Mouse (Mus musculus) MEL (cell line): ENCODE measurements around the gene Rps5. TPM values are rescaled to one million over a fixed set of nuclear protein-coding genes. Genes with fewer than 3 reads are reported as not detected.
"Not testable (repeated sequence)": the region's sequence is repeated elsewhere in the genome, so short reads cannot be mapped to it uniquely, and the experiment has no call there.

Experiments used
- DNase-seq: peaks from one replicate; pipeline ENCODE4 v3.0.0; 2011; ENCODE audit warnings: low read depth, low spot score
- H3K27ac ChIP-seq: 2 replicates; pipeline ENCODE4 v1.5.1; 2012; ENCODE audit warnings: low read depth, mild to moderate bottlenecking, control low read depth, low read length, moderate library complexity; ENCODE audit not compliant: control insufficient read depth
- H3K27me3 ChIP-seq, 2 experiments: fragments of 150-350 bp in 1 of 2; sonication (generic) in 1 of 2; 2 replicates each; pipeline ENCODE4 v1.6.1; 2012; ENCODE audit warnings: low read length in 2 of 2, mild to moderate bottlenecking in 2 of 2, improper control_type of control experiment in 1 of 2, moderate library complexity in 1 of 2; ENCODE audit not compliant: insufficient read depth in 2 of 2, control insufficient read depth in 1 of 2
- H3K36me3 ChIP-seq, 2 experiments: 2 replicates each; pipeline ENCODE4 v1.6.1; 2012 to 2014; ENCODE audit warnings: low read length in 2 of 2, improper control_type of control experiment in 1 of 2, inconsistent platforms in 1 of 2, mild to moderate bottlenecking in 1 of 2; ENCODE audit not compliant: insufficient read depth in 2 of 2, control insufficient read depth in 1 of 2
- H3K4me1 ChIP-seq, 2 experiments: fragments of 150-350 bp in 1 of 2; sonication (generic) in 1 of 2; 2 replicates each; pipeline ENCODE4 v1.6.1; 2012; ENCODE audit warnings: low read length in 2 of 2, improper control_type of control experiment in 1 of 2, mild to moderate bottlenecking in 1 of 2; ENCODE audit not compliant: insufficient read depth in 2 of 2, control insufficient read depth in 1 of 2
- H3K4me3 ChIP-seq, 2 experiments: fragments of 150-350 bp in 1 of 2; sonication (generic) in 1 of 2; 2 replicates each; pipeline ENCODE4 v1.5.1; 2012; ENCODE audit warnings: low read depth in 2 of 2, low read length in 2 of 2, mild to moderate bottlenecking in 2 of 2, moderate library complexity in 2 of 2, control low read depth in 1 of 2, improper control_type of control experiment in 1 of 2; ENCODE audit not compliant: control insufficient read depth in 1 of 2, insufficient read depth in 1 of 2
- H3K79me2 ChIP-seq: 2 replicates; pipeline ENCODE4 v1.6.1; 2012; ENCODE audit warnings: mild to moderate bottlenecking, low read length, moderate library complexity; ENCODE audit not compliant: control insufficient read depth, poor library complexity, insufficient read depth
- H3K9ac ChIP-seq: 2 replicates; pipeline ENCODE4 v1.6.1; 2012; ENCODE audit warnings: low read depth, mild to moderate bottlenecking, control low read depth, low read length, moderate library complexity; ENCODE audit not compliant: control insufficient read depth, poor library complexity, severe bottlenecking
- H3K9me3 ChIP-seq: fragments of 150-350 bp; sonication (generic); replicated peaks from 2 replicates; pipeline ENCODE4 v1.6.1; 2012; ENCODE audit warnings: mild to moderate bottlenecking, low read length, improper control_type of control experiment, moderate library complexity; ENCODE audit not compliant: insufficient read depth
- CHD1 ChIP-seq: IDR thresholded peaks from 2 replicates; pipeline ENCODE4 v1.6.1; 2012; ENCODE audit warnings: low read depth, mild to moderate bottlenecking, inconsistent platforms, low read length, improper control_type of control experiment
- CHD2 ChIP-seq: IDR thresholded peaks from 2 replicates; pipeline ENCODE4 v1.6.1; 2011; ENCODE audit warnings: low read length, improper control_type of control experiment
- CTCF ChIP-seq, 3 experiments: IDR thresholded peaks in 2 of 3; conservative IDR thresholded peaks in 1 of 3; 2 replicates each; pipeline ENCODE4 v1.5.1; 2011 to 2012; ENCODE audit warnings: low read length in 3 of 3, low read depth in 2 of 3, mild to moderate bottlenecking in 2 of 3, improper control_type of control experiment in 1 of 3, inconsistent platforms in 1 of 3, mixed read lengths in 1 of 3, moderate library complexity in 1 of 3; ENCODE audit not compliant: control insufficient read depth in 1 of 3, insufficient read depth in 1 of 3, poor library complexity in 1 of 3, severe bottlenecking in 1 of 3
- E2F4 ChIP-seq: IDR thresholded peaks from 2 replicates; pipeline ENCODE4 v1.6.1; 2011; ENCODE audit warnings: low read depth, low read length, improper control_type of control experiment, borderline replicate concordance
- EP300 ChIP-seq, 2 experiments: IDR thresholded peaks; 2 replicates each; pipeline ENCODE4 v1.6.1; 2011; ENCODE audit warnings: improper control_type of control experiment in 2 of 2, low read length in 2 of 2, low read depth in 1 of 2, mild to moderate bottlenecking in 1 of 2
- ETS1 ChIP-seq: IDR thresholded peaks from 2 replicates; pipeline ENCODE4 v1.6.1; 2012; ENCODE audit warnings: low read depth, mild to moderate bottlenecking, inconsistent platforms, low read length, improper control_type of control experiment, moderate library complexity
- GATA1 ChIP-seq: IDR thresholded peaks from 2 replicates; pipeline ENCODE4 v1.6.1; 2011; ENCODE audit warnings: low read depth, low read length, improper control_type of control experiment
- MAX ChIP-seq: IDR thresholded peaks from 2 replicates; pipeline ENCODE4 v1.6.1; 2011; ENCODE audit warnings: low read length, improper control_type of control experiment
- MEF2A ChIP-seq: IDR thresholded peaks from 2 replicates; pipeline ENCODE4 v1.6.1; 2014; ENCODE audit warnings: low read depth, mild to moderate bottlenecking, inconsistent platforms, low read length, improper control_type of control experiment; ENCODE audit not compliant: poor library complexity, insufficient replicate concordance, severe bottlenecking; ENCODE audit errors: extremely low read depth
- MYB ChIP-seq: IDR thresholded peaks from 2 replicates; pipeline ENCODE4 v1.6.1; 2011; ENCODE audit warnings: mild to moderate bottlenecking, low read depth, low read length, improper control_type of control experiment
- MYC ChIP-seq: IDR thresholded peaks from 2 replicates; pipeline ENCODE4 v1.6.1; 2011; ENCODE audit warnings: low read depth, mild to moderate bottlenecking, low read length, improper control_type of control experiment, moderate library complexity
- POLR2A ChIP-seq, 2 experiments: IDR thresholded peaks; 2 replicates each; pipeline ENCODE4 v1.6.1; 2011 to 2012; ENCODE audit warnings: low read length in 2 of 2, mild to moderate bottlenecking in 2 of 2, control low read depth in 1 of 2, improper control_type of control experiment in 1 of 2, low read depth in 1 of 2, moderate library complexity in 1 of 2; ENCODE audit not compliant: control insufficient read depth in 1 of 2, insufficient read depth in 1 of 2, poor library complexity in 1 of 2
- RAD21 ChIP-seq: IDR thresholded peaks from 2 replicates; pipeline ENCODE4 v1.6.1; 2011; ENCODE audit warnings: mild to moderate bottlenecking, low read depth, low read length, improper control_type of control experiment
- RCOR1 ChIP-seq: IDR thresholded peaks from 2 replicates; pipeline ENCODE4 v1.6.1; 2012; ENCODE audit warnings: low read depth, mild to moderate bottlenecking, inconsistent platforms, low read length, improper control_type of control experiment
- SIN3A ChIP-seq: IDR thresholded peaks from 2 replicates; pipeline ENCODE4 v1.6.1; 2012; ENCODE audit warnings: low read length, improper control_type of control experiment, inconsistent platforms
- SMC3 ChIP-seq: IDR thresholded peaks from 2 replicates; pipeline ENCODE4 v1.6.1; 2011; ENCODE audit warnings: low read depth, low read length, improper control_type of control experiment
- TAL1 ChIP-seq: IDR thresholded peaks from 2 replicates; pipeline ENCODE4 v1.6.1; 2012; ENCODE audit warnings: mild to moderate bottlenecking, inconsistent platforms, low read length, moderate library complexity, mixed read lengths
- ZC3H11A ChIP-seq: IDR thresholded peaks from 2 replicates; pipeline ENCODE4 v1.6.1; 2012; ENCODE audit warnings: low read depth, mild to moderate bottlenecking, inconsistent platforms, low read length, improper control_type of control experiment
- ZKSCAN1 ChIP-seq: IDR thresholded peaks from 2 replicates; pipeline ENCODE4 v1.6.1; 2012; ENCODE audit warnings: low read depth, mild to moderate bottlenecking, inconsistent platforms, low read length, improper control_type of control experiment, moderate library complexity
- ZNF384 ChIP-seq: IDR thresholded peaks from 2 replicates; pipeline ENCODE4 v1.6.1; 2012; ENCODE audit warnings: low read depth, mild to moderate bottlenecking, inconsistent platforms, low read length, improper control_type of control experiment
- polyA plus RNA-seq, 2 experiments: library from polyadenylated mRNA; stranded (reverse) in 1 of 2; unstranded in 1 of 2; fragments of >175 nt in 1 of 2; fragments of >200 nt in 1 of 2; gene quantifications; 2 replicates each; pipeline versions ENCODE4 v1.2.1 to v1.2.4; 2012; ENCODE audit warnings: low replicate concordance in 2 of 2, low read depth in 1 of 2; ENCODE audit not compliant: insufficient read length in 2 of 2, insufficient read depth in 1 of 2, missing spikeins in 1 of 2
- total RNA-seq: library from RNA; depleted of rRNA; stranded (reverse); fragments of 300-350 nt; gene quantifications from 2 replicates; pipeline ENCODE4 v1.2.3, GENCODE M21; 2012

Rps5 gene
- total and polyA plus RNA-seq, 3 experiments = 960 to 4,196 (median 2,915) TPM

- 0 out of 2 replicates have a peak, but pooled peaks have one; percentile 5 for TF ChIP-seq MEF2A
Measured at GRCm38 (mm10) chr7:12910181-12910668, 11.9 kb upstream of the Rps5 start (continued).

GRCm38 (mm10) chr7:12913556-12913955, 8.5 kb upstream of the Rps5 start:
- Histone ChIP-seq H3K36me3 (peaks cover 0 to 2% of the 10 kb centered on the region in 2 experiments; a peak in 1 of 4 replicates), H3K9ac (no peak overlapping the region), H3K4me1 (peaks cover 0 to 3% of the 10 kb centered on the region in 2 experiments; a peak in 3 of 4 replicates), H3K27me3 (no peaks in the 10 kb centered on the region)
- DNase-seq = peak; percentile 68
- TF ChIP-seq MYC (no peak), CTCF (IDR thresholded peaks at IDR 0.05 in 2 of 3, conservative IDR thresholded peaks at IDR 0.05 in 1 of 3; ENCODE audit: control insufficient read depth in 1 of 3, insufficient read depth in 1 of 3, low read depth in 2 of 3, low read length in 3 of 3, poor library complexity in 1 of 3, severe bottlenecking in 1 of 3) (peak; percentile 40 to 66 (median 54)), SMC3 (peak; percentile 63), ZC3H11A (0 out of 2 replicates have a peak, but pooled peaks have one; percentile 35), MAX (no peak), RAD21 (peak; percentile 54)
- TF ChIP-seq, all 39 proteins: peak for 4
- Histone ChIP-seq H3K4me3 (no peak overlapping the region), H3K79me2 (no peaks in the 10 kb centered on the region; the same call in 1 of the 2 replicates), H3K9me3 (no peaks in the 10 kb centered on the region), H3K27ac (no peak overlapping the region)

GRCm38 (mm10) chr7:12920495-12920894, 1.6 kb upstream of the Rps5 start:
- Histone ChIP-seq H3K9ac (peak overlapping the region; percentile 34), H3K36me3 (peaks cover 14 to 18% of the 10 kb centered on the region in 2 experiments), H3K4me3 (peak overlapping the region; percentile 35 to 39), H3K79me2 (peaks cover 28% of the 10 kb centered on the region)
- H3K4me1 ChIP-seq, H3K27me3 ChIP-seq, DNase-seq, H3K27ac ChIP-seq, H3K9me3 ChIP-seq: not testable (repeated sequence)

- Histone ChIP-seq H3K36me3 (peaks cover 14 to 18% of the 10 kb centered on the region in 2 experiments), H3K9me3 (no peaks in the 10 kb centered on the region), H3K9ac (peak overlapping the region; percentile 98), H3K4me1 (peaks cover 0 to 10% of the 10 kb centered on the region in 2 experiments; a peak in 1 of 4 replicates), H3K79me2 (peaks cover 28% of the 10 kb centered on the region), H3K27ac (peak overlapping the region; percentile 96), H3K27me3 (no peaks in the 10 kb centered on the region), H3K4me3 (peak overlapping the region; percentile 57 to 90)
- no peak for TF ChIP-seq SIN3A
- TF ChIP-seq MYB = no peak
- TF ChIP-seq SMC3 = no peak
- no peak for TF ChIP-seq ETS1
- TF ChIP-seq ZNF384 = no peak
- TF ChIP-seq CHD2 = no peak
- TF ChIP-seq GATA1 = no peak
- TF ChIP-seq CHD1 = no peak
- TF ChIP-seq POLR2A (IDR thresholded peaks at IDR 0.05; ENCODE audit: control insufficient read depth in 1 of 2, insufficient read depth in 1 of 2, low read depth in 1 of 2, low read length in 2 of 2, poor library complexity in 1 of 2) = no peak
- TF ChIP-seq EP300 (IDR thresholded peaks at IDR 0.05; ENCODE audit: low read depth in 1 of 2, low read length in 2 of 2) = no peak
- no peak for TF ChIP-seq RCOR1
- no peak for TF ChIP-seq TAL1
- no peak for TF ChIP-seq ZKSCAN1
- TF ChIP-seq E2F4 = no peak
- DNase-seq = no peak
Measured at GRCm38 (mm10) chr7:12921318-12921704, 779 bp upstream of the Rps5 start.
